Mouse (Mus musculus) ES-E14 (cell line): ENCODE measurements around the gene Tubb3.

Experiments
- CHD2 ChIP-seq: IDR thresholded peaks from 2 replicates; pipeline ENCODE4 v1.6.1; 2014; ENCODE audit warnings: mild to moderate bottlenecking, low read depth, low read length, inconsistent platforms
- HCFC1 ChIP-seq: IDR thresholded peaks from 2 replicates; pipeline ENCODE4 v1.6.1; 2012; ENCODE audit warnings: low read length, inconsistent platforms, borderline replicate concordance; ENCODE audit not compliant: insufficient read depth
- MAFK ChIP-seq: IDR thresholded peaks from 2 replicates; pipeline ENCODE4 v1.6.1; 2014; ENCODE audit warnings: mild to moderate bottlenecking, low read depth, low read length, inconsistent platforms; ENCODE audit not compliant: insufficient read depth
- ZC3H11A ChIP-seq: IDR thresholded peaks from 2 replicates; pipeline ENCODE4 v1.6.1; 2012; ENCODE audit warnings: low read depth, mild to moderate bottlenecking, inconsistent platforms, low read length, borderline replicate concordance
- ZNF384 ChIP-seq: IDR thresholded peaks from 2 replicates; pipeline ENCODE4 v1.6.1; 2012; ENCODE audit warnings: low read depth, low read length, inconsistent platforms

GRCm38 (mm10) chr8:123389026-123389425 lies 22.2 kb upstream of the Tubb3 start:
- TF ChIP-seq ZC3H11A (no peak), HCFC1 (no peak), MAFK (no peak), CHD2 (no peak), ZNF384 (no peak)
